Mouse (Mus musculus): ENCODE measurements around the gene Rab19.
A peak's percentile ranks its signal among the peaks of the same experiment; 100 is the strongest.
"Not testable (repeated sequence)": the region's sequence is repeated elsewhere in the genome, so short reads cannot be mapped to it uniquely, and the experiment has no call there.

The Rab19 gene

GRCm38 (mm10) chr6:39379749-39380148, 1.2 kb upstream of the Rab19 start:
- DNase-seq = no peak

GRCm38 (mm10) chr6:39380276-39380675, 699 bp upstream of the Rab19 start:
- DNase-seq = no peak

DNA sequence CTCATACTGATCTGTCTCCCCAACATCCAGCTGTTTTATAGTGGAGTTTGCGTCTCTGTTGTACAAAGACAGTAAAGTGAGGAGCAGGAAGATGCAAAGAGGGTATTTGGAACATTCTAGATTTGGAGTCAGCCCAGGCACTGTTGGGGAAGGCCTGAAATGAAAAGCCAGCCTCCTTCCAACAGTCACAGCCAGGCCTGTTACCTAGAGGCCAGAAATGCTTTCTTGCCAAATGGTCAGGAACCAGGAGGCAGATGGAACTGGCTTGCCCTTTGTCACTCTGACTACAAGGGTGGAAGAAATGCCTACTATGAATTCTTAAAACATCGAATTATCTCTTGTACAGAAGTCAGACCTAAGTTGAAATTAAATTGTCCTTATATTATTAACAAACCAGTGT, 9.0 kb downstream of the Rab19 start:
- DNase-seq = peak; percentile 27

- no peak for DNase-seq
Observed at GRCm38 (mm10) chr6:39395471-39395870, 14.5 kb downstream of the Rab19 start.

DNA sequence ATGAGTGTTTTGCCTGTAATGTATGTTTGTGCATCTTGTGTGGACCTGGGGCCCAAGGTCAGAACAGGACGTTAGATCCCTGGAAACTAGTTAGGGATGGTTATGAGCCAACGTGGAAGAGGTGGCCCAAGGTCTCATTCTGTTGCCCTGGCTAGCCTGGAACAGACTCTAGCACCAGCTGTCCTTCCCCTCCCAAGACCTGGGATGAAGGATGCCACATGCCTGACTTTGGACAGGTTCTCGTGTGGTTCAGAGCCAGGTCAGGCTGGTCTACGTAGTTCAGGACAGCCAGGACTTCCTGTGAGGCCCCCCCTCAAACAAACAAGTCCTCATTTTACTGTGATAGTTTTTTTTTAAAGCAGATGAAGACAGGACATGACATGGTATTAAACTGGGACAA, 14.9 kb downstream of the Rab19 start:
- DNase-seq = no peak

DNA sequence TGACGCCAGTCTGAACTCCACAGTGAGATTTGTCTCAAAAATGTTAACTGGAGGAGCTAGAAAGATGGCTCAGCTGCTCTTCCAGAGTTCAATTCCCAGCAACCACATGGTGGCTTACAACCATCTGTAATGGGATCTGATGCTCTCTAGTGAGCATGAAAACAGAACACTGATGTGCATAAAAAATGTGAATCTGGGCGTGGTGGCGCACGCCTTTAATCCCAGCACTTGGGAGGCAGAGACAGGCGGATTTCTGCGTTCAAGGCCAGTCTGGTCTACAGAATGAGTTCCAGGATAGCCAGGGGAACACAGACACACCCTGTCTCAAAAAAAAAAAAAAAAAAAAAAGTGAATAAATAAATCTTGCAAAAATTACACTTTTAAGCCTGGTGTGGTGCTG, 16.1 kb downstream of the Rab19 start:
- DNase-seq = no peak

- no peak for DNase-seq
Observed at GRCm38 (mm10) chr6:39398342-39398741, 17.4 kb downstream of the Rab19 start.

DNA sequence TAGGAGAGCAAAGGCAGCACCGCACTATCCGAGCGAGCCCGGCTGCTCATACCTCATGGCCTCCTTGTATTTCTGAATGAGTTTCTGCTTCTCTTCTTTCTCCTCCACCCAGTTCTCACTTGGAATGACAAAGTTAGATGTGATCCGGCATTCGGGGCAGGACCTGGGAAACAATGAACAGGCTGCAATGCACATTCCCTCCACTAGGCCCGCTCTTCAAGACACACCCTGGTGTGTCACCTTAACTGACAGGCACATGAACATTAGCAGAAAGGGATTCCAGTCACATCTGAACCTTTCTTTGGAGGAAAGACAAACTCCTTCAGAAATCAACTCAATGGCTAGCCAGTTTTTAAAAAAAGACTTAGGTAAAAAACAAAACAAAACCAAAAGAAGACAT, 19.4 kb downstream of the Rab19 start:
- DNase-seq = no peak

GRCm38 (mm10) chr6:39403136-39403535, 22.2 kb downstream of the Rab19 start:
- no peak for DNase-seq

- DNase-seq = no peak
Observed at GRCm38 (mm10) chr6:39406480-39406879, 25.5 kb downstream of the Rab19 start.

GRCm38 (mm10) chr6:39414106-39414505, 33.1 kb downstream of the Rab19 start:
- no peak for DNase-seq

- peak; percentile 64 for DNase-seq
Observed at GRCm38 (mm10) chr6:39415762-39416161, 34.8 kb downstream of the Rab19 start.

GRCm38 (mm10) chr6:39416654-39417053, 35.7 kb downstream of the Rab19 start:
- not testable (repeated sequence) for DNase-seq

DNA sequence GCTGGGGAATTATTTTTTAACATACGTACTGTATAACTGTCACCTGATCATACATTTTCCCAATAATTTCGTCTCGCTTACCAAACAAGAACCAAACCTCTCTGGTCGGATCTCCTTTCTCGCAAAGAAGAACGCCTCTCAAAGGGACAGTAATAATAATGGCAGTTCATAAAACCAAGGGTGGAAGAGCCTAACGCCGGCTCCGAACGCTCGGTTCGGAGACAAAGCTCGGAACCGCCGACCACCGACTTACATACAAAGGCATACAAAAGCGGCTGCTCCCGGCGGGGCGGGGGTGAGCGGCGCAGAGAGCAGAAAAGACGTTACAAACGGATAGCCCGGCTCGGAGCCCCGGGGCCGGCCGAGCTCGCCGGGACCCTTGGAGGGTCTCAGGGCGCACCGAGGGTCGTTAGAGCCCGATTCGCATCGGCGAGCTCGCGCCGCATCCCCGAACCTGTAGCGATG, 38.4 kb downstream of the Rab19 start:
- no peak for DNase-seq

GRCm38 (mm10) chr6:39419851-39420721, 39.1 kb downstream of the Rab19 start, which contains the start of gene Mkrn1:
Gene Mkrn1, minus strand, starts transcription at chr6:39420462.
- DNase-seq = peak; percentile 88

DNA sequence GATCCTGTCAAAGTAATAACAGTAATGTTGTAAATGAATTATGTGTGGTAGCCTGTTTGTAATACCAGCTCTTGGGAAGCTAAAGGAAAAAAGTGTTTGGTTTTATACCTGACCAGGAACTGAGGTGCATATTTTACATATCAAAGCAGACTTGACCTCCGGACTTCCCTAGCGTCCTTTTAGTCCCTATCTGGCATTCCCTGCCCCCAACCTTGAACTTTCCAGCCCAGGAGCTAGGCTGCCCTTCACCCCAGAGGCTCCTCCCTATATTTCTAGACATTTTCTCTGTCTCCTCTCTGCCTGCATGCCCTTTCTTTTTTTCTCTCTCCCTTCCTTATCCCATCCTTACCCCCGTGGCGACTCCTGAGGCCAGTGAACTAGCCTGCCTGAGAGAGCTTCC, 39.9 kb downstream of the Rab19 start:
- no peak for DNase-seq

DNA sequence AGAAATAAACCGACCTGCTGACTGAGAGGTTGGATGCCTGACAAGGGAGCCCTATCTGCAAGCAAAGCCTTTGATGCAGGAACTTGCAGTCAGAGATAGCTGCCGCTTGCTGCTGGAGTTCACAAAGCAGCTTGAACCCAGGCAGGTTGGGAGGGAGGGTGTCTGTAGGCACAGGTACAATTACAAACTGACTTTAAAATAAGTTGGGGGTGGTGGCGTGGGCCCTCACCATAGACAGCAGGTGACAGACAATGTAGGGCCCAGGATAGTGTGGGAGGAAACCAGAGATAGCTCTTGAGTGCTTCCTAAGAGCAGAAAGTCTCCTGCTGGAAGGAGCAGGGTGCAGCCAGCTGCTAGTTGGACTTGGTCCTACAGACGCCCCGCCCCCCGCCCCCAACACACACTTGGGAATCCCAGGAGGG, 42.2 kb downstream of the Rab19 start:
- no peak for DNase-seq

DNA sequence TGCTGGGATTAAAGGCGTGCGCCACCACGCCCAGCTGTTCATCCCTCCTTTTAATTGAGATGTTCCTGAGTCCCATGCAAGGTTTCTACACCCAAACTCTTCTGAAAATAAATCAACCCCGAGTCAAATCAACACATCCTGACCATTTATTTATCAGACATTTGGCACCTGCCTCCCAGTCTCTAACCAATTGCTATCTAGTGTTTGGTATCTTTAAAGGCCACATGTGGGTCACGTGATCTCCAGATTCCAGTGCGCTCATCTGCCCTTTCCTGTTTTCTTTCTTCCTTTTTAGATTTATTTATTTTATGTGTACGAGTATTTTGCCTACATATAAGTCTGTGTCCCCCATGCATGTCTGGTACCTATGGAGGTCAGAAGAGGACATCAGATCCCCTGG, 42.7 kb downstream of the Rab19 start:
- no peak for DNase-seq

GRCm38 (mm10) chr6:39425181-39425580, 44.2 kb downstream of the Rab19 start:
- DNase-seq = no peak

- no peak for DNase-seq
Observed at GRCm38 (mm10) chr6:39426725-39427124, 45.8 kb downstream of the Rab19 start.

- DNase-seq = no peak
Observed at GRCm38 (mm10) chr6:39427276-39428003, 46.5 kb downstream of the Rab19 start.

- DNase-seq = no peak
Observed at GRCm38 (mm10) chr6:39429007-39429788, 48.2 kb downstream of the Rab19 start.

DNA sequence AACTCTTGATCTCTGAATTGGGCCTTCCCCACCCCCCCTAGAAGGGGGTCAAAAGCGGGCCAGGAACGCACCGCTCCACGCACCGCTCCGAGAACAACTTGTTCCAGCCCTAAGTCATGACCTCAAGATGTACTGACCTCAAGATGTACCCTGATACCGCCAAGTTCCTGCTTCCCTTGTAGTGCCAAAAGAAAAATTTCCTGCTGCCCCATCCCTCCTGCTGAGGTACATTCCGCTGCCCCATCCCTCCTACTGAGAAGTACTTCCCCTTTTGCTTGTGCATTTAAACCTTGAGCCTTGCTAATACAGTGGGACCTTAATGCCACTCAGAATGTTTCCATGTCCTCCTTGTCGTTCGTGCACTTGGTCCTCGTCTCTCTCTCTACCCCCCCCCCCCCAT, 49.7 kb downstream of the Rab19 start:
- DNase-seq = no peak
